Mouse (Mus musculus) adrenal gland, postnatal 4 days (tissue): ENCODE measurements around the gene Phf20. TPM values are rescaled to one million over a fixed set of nuclear protein-coding genes. Genes with fewer than 3 reads are reported as not detected.
A peak's percentile ranks its signal among the peaks of the same experiment; 100 is the strongest.

Experiments used
- DNase-seq, 2 experiments: peaks; one replicate each; pipeline ENCODE4 v3.0.0; 2021 to 2022; ENCODE audit warnings: low spot score in 2 of 2, mixed read lengths in 2 of 2
- total RNA-seq, 2 experiments: library from RNA; stranded (reverse); gene quantifications; 2 replicates each; pipeline ENCODE4 v1.2.3; 2021

The Phf20 gene
- total RNA-seq, 2 experiments from 2014 or later, result 36.6 to 36.9 TPM

- no peak for DNase-seq
Measured at GRCm38 (mm10) chr2:156311441-156311840, 115.2 kb downstream of the Phf20 start.

- peak; percentile 36 to 50 for DNase-seq
Measured at GRCm38 (mm10) chr2:156311841-156312291, 115.6 kb downstream of the Phf20 start.

GRCm38 (mm10) chr2:156312297-156312897, 116.1 kb downstream of the Phf20 start, which contains the start of the genes Cnbd2 and Scand1:
TSS of gene Cnbd2 (plus strand) at chr2:156312299.
TSS of gene Scand1 (minus strand) at chr2:156312704.
- peak; percentile 52 to 66 for DNase-seq

- no peak for DNase-seq
Measured at GRCm38 (mm10) chr2:156313153-156313552, 116.9 kb downstream of the Phf20 start.

GRCm38 (mm10) chr2:156314811-156315210, 118.5 kb downstream of the Phf20 start:
- DNase-seq, result no peak

- no peak for DNase-seq
Measured at GRCm38 (mm10) chr2:156318491-156318890, 122.2 kb downstream of the Phf20 start.

- DNase-seq, result no peak
Measured at GRCm38 (mm10) chr2:156321538-156321937, 125.3 kb downstream of the Phf20 start.

- no peak for DNase-seq
Measured at GRCm38 (mm10) chr2:156324116-156324588, 127.9 kb downstream of the Phf20 start.

- no peak for DNase-seq
Measured at GRCm38 (mm10) chr2:156324681-156325080, 128.4 kb downstream of the Phf20 start.

GRCm38 (mm10) chr2:156330681-156331080, 134.4 kb downstream of the Phf20 start:
- DNase-seq, result no peak

- DNase-seq, result no peak
Measured at GRCm38 (mm10) chr2:156331446-156331965, 135.2 kb downstream of the Phf20 start.

GRCm38 (mm10) chr2:156340078-156340477, 143.8 kb downstream of the Phf20 start:
- no peak for DNase-seq

GRCm38 (mm10) chr2:156344775-156345532, 148.7 kb downstream of the Phf20 start:
- DNase-seq, result no peak

- no peak for DNase-seq
Measured at GRCm38 (mm10) chr2:156348812-156349211, 152.5 kb downstream of the Phf20 start.

- DNase-seq, result no peak
Measured at GRCm38 (mm10) chr2:156349286-156349848, 153.1 kb downstream of the Phf20 start.

- DNase-seq, result no peak
Measured at GRCm38 (mm10) chr2:156351243-156351642, 155.0 kb downstream of the Phf20 start.

- no peak for DNase-seq
Measured at GRCm38 (mm10) chr2:156352413-156353165, 156.3 kb downstream of the Phf20 start.

- DNase-seq, result no peak
Measured at GRCm38 (mm10) chr2:156353265-156353692, 157.0 kb downstream of the Phf20 start.

- no peak for DNase-seq
Measured at GRCm38 (mm10) chr2:156356031-156356430, 159.8 kb downstream of the Phf20 start.
